Mouse (Mus musculus): Measurements from ENCODE around the gene Smad6.

GRCm38 (mm10) chr9:63970836-63971235, 51.0 kb downstream of the Smad6 start:
- TF ChIP-seq ZC3H11A (IDR thresholded peaks at IDR 0.05; ENCODE audit: borderline replicate concordance, low read depth, low read length) (no peak), CHD2 (IDR thresholded peaks at IDR 0.05; ENCODE audit: low read depth, low read length) (no peak)

Data from ES-E14 (cell line).